Mouse (Mus musculus): Measurements from ENCODE around the gene Hcn1. TPM values are rescaled to one million over a fixed set of nuclear protein-coding genes. Genes with fewer than 3 reads are reported as not detected.

Hcn1 gene
- total RNA-seq, 2 experiments from 2014 or later = 0.19 to 0.25 TPM

DNA sequence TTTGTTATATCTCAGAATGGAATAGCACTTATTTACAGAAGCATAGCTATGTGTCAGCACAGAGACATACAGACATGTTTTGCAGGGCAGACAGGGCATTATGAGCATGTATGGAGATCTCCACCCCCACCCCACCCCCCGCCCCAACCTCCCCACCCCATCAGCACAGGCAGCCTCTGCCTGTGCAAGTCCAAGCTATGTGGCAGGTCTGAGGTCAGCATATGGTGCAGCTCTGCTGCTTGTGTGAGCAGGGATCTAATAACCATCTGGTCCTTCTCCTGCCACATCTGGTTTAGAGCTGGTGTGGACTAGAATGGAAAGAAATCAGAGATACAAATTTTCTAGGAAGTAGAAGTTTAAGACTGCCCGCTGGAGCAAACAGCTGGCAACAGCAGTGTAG, 424.4 kb downstream of the Hcn1 start:
- DNase-seq = no peak

- no peak for DNase-seq
These were observed 425.7 kb downstream of the Hcn1 start for GRCm38 (mm10) chr13:118027868-118028267.

DNA sequence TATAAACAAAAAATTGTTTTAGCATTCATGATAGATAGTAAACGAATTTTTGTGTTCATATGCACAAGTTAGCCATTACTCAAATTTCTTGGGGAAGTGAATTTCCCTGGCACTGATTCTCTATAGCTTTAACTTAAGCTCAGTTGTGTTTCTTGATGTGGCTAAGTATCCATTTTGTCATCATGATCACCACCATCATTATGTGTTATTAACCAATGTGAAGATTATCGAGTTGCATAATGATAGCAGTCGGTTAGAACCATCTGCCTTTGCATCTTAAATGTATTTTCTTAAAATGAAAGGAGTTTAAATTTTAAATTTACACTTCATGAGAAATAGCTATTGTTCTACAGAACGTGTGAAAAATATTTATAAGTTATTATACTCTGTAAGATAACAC, 426.5 kb downstream of the Hcn1 start:
- DNase-seq = no peak

DNA sequence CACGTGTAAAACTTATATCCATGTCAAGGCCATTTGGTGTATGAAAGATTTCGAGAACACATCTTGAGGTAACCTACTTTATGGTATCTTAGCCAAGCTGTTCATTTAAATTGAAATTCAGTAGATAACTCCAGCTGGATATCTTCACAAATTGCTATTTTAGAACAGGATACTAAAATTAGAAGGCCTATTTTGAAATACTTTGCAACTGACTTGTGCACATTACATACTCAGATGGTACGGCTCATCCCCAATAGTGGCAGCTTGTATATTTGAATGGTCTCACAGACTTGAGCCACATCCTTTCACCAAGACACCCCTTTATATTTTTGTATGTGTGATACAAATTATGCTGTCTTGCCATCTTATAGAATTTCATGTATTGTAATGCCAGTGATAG, 427.5 kb downstream of the Hcn1 start:
- no peak for DNase-seq

DNA sequence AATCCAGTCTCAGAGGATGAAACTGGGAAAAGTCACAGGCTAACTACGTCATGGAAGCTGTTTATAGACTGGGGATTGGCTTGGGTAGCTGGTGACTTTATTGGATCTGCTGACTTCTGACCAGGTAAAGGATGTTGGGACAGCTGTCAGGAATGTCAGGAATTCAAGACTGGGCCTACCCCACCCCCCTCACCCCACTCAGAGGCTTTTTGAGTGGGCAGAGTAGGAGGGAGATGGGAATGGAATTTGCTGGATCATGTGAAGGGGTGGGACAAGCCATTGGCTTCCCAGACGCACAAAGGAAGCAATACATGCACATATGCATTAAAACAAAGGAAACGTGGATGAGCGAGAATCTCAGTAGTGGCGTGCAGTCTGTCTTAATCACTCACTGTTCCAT, 433.5 kb downstream of the Hcn1 start:
- no peak for DNase-seq

Measured in gastrocnemius, postnatal 10 days (tissue).